Mouse (Mus musculus) stomach, postnatal 0 days (tissue): Measurements from ENCODE around the gene Tcf15. TPM values are rescaled to one million over a fixed set of nuclear protein-coding genes. Genes with fewer than 3 reads are reported as not detected.

Experiments used
- ATAC-seq: fragments of 200-750 bp; cut with Nextera tagmentation; 2 replicates; pipeline ENCODE4 v1.8.0; 2017; ENCODE audit not compliant: low FRiP score, low TSS enrichment
- DNase-seq: peaks from one replicate; pipeline ENCODE4 v3.0.0-alpha.2; 2016; ENCODE audit warnings: low spot score
- H3K27ac ChIP-seq: fragments of 300-500 bp; sonication (generic); replicated peaks from 2 replicates; pipeline ENCODE4 v1.5.1; 2014; ENCODE audit warnings: mild to moderate bottlenecking, control low read depth
- H3K27me3 ChIP-seq: fragments of 300-500 bp; sonication (generic); 2 replicates; pipeline ENCODE4 v1.6.1; 2014; ENCODE audit warnings: low read length; ENCODE audit not compliant: control insufficient read depth, insufficient read depth
- H3K36me3 ChIP-seq: fragments of 300-500 bp; sonication (generic); 2 replicates; pipeline ENCODE4 v1.6.1; 2014; ENCODE audit warnings: low read length, mixed read lengths; ENCODE audit not compliant: control insufficient read depth, insufficient read depth
- H3K4me1 ChIP-seq: fragments of 300-500 bp; sonication (generic); replicated peaks from 2 replicates; pipeline ENCODE4 v1.6.1; 2014; ENCODE audit warnings: antibody characterized with exemption; ENCODE audit not compliant: control insufficient read depth, insufficient read depth
- H3K4me2 ChIP-seq: fragments of 300-500 bp; sonication (generic); replicated peaks from 2 replicates; pipeline ENCODE4 v1.6.1; 2014; ENCODE audit warnings: low read depth, mild to moderate bottlenecking, control low read depth, moderate library complexity
- H3K4me3 ChIP-seq: fragments of 300-500 bp; sonication (generic); 2 replicates; pipeline ENCODE4 v1.5.1; 2014; ENCODE audit warnings: low read depth, low read length, control low read depth
- H3K9ac ChIP-seq: fragments of 300-500 bp; sonication (generic); 2 replicates; pipeline ENCODE4 v1.6.1; 2014; ENCODE audit warnings: mild to moderate bottlenecking, low read length, control low read depth, mixed read lengths
- H3K9me3 ChIP-seq: fragments of 300-500 bp; sonication (generic); 2 replicates; pipeline ENCODE4 v1.6.1; 2016; ENCODE audit warnings: low read length; ENCODE audit not compliant: control insufficient read depth
- CTCF ChIP-seq: IDR thresholded peaks from 2 replicates; pipeline ENCODE4 v1.5.1; 2016; ENCODE audit warnings: antibody characterized with exemption, low read depth, mild to moderate bottlenecking, moderate library complexity
- EP300 ChIP-seq: optimal IDR thresholded peaks from 2 replicates; pipeline ENCODE3; 2016; ENCODE audit warnings: antibody characterized with exemption
- WGBS: fragments of 180-500 bp; shearing (Covaris S2); extraction: QIAGEN DNeasy Blood & Tissue Kit; methylation state at CpG from one replicate; pipeline ENCODE4 v1.1.7; 2014; 5-methylcytosine and 5-hydroxymethylcytosine counted together
- polyA plus RNA-seq: library from polyadenylated mRNA; unstranded; fragments of >200 nt; fragmentation: Nextera tagmentation; extraction: Ambion mirVana; gene quantifications from 2 replicates; pipeline ENCODE4 v1.2.1, GENCODE M21; 2015

Gene Tcf15
- polyA plus RNA-seq, 1 experiment from 2014 or later, result 2.5 TPM

DNA sequence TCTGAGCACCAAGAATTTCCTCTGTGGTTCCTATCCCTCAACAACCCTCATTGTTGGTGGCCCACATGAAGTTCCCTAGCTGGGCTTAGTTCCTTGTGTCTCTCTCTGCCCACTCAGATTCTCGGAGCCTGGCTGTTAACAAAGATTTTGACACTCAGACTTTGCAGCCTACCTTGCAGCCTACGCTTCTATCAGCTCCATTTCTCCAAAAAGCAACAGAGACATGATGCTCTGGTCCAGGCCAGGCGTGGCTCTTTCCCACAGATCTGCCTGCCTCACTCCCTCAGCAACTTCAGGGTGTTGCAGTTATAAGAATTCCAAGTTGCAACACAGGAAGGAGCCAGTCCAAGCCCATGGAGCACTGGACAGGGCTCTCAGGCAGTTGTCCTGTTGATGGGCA is 13.6 kb upstream of the Tcf15 start:
- no peak for ATAC-seq
- Histone ChIP-seq H3K27me3 (no peaks in the 10 kb centered on the region), H3K9ac (no peak overlapping the region), H3K4me3 (no peak overlapping the region), H3K27ac (no peak overlapping the region), H3K9me3 (no peaks in the 10 kb centered on the region), H3K36me3 (no peaks in the 10 kb centered on the region), H3K4me1 (no peaks in the 10 kb centered on the region), H3K4me2 (no peak overlapping the region)
- TF ChIP-seq EP300 (no peak), CTCF (no peak)
- no peak for DNase-seq
- 82% methylated on average over 3 of the region's 3 CpGs for WGBS

DNA sequence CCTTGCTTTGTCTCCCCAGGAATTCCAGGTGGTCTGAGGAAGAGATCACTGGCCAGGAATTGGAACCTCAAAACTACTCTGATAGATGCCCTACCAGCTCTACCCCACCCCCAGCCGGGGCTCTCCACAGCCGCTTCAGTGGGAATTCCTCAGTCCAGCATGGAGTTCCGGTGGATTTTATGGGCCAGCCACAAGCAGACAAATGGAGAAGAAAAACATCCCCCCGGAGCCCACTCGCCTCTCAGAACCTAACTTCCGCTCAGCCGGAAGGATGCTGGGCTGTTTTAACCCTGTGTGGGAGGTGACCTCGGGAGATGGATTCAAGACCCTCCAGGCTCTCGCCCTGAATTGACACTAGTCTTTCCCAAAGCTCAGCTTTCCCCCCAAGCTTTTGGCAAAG is 11.3 kb upstream of the Tcf15 start:
- Histone ChIP-seq H3K4me1 (no peaks in the 10 kb centered on the region), H3K9ac (no peak overlapping the region), H3K27ac (no peak overlapping the region), H3K36me3 (no peaks in the 10 kb centered on the region), H3K27me3 (no peaks in the 10 kb centered on the region), H3K4me3 (no peak overlapping the region), H3K4me2 (no peak overlapping the region), H3K9me3 (no peaks in the 10 kb centered on the region)
- WGBS, result 50% methylated on average over 9 of the region's 9 CpGs
- TF ChIP-seq EP300 (no peak), CTCF (no peak)
- no peak for DNase-seq
- ATAC-seq, result no peak

DNA sequence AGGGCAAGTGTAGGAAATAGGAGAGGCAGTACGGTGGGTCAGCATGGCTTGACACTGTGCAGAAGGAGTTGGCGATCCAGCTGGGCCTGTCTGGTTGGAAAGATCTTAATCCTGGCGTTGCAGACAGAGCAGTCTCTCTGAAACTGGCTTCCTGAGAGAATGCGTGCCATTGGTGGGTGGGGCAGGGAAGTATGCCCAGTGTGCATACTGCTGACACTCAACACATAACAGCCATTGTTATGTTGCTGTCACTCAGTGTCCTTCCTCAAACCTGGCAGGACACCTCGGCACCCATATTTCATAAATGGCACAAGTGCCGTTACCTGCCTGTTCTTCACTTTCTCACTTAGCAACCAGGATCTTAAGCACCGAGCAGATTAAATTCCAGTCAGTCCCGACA is 10.7 kb upstream of the Tcf15 start:
- H3K4me1 ChIP-seq, result no peaks in the 10 kb centered on the region
- no peak for DNase-seq
- no peak overlapping the region for H3K4me2 ChIP-seq
- H3K9me3 ChIP-seq, result no peaks in the 10 kb centered on the region
- no peak overlapping the region for H3K9ac ChIP-seq
- no peak overlapping the region for H3K4me3 ChIP-seq
- no peak overlapping the region for H3K27ac ChIP-seq
- ATAC-seq, result no peak
- 30% methylated on average over 8 of the region's 8 CpGs for WGBS
- H3K27me3 ChIP-seq, result no peaks in the 10 kb centered on the region
- TF ChIP-seq CTCF (no peak), EP300 (no peak)
- no peaks in the 10 kb centered on the region for H3K36me3 ChIP-seq

DNA sequence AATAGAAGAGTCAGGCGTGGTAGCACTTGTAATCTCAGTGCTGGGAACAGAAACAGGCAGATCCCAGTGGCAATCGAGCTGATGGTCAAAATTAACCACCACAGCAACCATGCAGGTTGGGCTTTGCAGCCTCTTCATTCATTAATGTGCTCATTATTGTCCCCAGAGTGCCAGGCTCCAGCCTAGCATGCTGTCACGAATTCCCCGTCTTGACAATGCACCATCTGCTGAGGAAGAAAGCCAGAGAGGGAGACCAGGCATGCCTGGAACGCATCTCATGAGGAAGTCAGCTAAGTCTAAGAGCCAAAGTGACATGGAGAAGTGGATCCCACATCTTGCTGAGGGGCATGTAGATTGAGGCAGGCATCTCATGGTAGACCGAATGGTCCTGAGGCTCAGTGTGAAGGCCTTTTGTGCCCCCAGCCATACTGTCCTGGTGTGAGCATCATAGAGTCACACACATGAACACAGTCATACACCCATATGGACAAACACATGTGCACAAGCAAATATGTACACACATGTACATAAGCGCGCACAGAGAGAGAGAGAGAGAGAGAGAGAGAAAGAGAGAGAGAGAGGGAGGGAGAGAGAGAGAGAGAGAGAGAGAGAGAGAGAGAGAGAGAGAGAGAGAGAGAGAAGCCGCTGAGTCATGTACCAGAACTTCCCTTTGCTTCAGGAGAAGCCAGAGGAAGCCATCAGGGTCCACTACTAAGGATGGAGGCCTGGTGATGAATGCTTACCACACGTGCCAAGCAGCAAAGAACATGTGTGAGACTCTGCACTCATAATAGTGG is 4.0 kb upstream of the Tcf15 start:
- H3K27me3 ChIP-seq, result peaks cover 9% of the 10 kb centered on the region; the same call in 1 of the 2 replicates
- H3K4me2 ChIP-seq, result no peak overlapping the region
- no peaks in the 10 kb centered on the region for H3K9me3 ChIP-seq
- H3K4me1 ChIP-seq, result 0 out of 2 replicates have a peak, but pooled peaks cover 2% of the 10 kb centered on the region
- ATAC-seq, result no peak
- no peak overlapping the region for H3K9ac ChIP-seq
- no peak overlapping the region for H3K27ac ChIP-seq
- TF ChIP-seq CTCF, result no peak
- TF ChIP-seq EP300, result no peak
- H3K4me3 ChIP-seq, result no peak overlapping the region
- WGBS, result 76% methylated on average over 10 of the region's 10 CpGs
- DNase-seq, result no peak
- H3K36me3 ChIP-seq, result no peaks in the 10 kb centered on the region

DNA sequence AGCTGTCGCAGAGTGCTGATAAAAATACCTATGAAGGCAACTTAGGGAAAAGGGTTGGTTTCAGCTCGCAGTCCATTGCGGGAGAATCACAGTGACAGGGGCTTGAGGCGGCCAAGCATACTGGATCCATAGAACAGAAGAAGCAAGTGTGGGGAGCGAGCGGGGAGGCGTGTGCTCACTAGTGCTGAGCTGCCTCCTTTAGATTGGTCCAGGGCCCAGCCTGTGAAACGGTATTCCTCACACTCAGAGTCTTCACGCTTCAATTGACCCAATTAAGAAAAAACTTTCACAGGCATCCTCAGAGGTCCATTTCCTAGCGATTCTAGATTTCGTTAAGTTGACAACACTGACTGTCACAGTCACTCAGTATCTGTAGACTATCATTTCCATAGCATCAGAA is 2.4 kb upstream of the Tcf15 start:
- H3K4me3 ChIP-seq, result no peak overlapping the region
- no peak overlapping the region for H3K27ac ChIP-seq
- H3K9me3 ChIP-seq, result no peaks in the 10 kb centered on the region
- ATAC-seq (no peak), DNase-seq (no peak)
- peaks cover 12% of the 10 kb centered on the region; the same call in 1 of the 2 replicates for H3K27me3 ChIP-seq
- no peak overlapping the region for H3K4me2 ChIP-seq
- TF ChIP-seq CTCF, result no peak
- TF ChIP-seq EP300, result no peak
- H3K4me1 ChIP-seq, result 0 out of 2 replicates have a peak, but pooled peaks cover 2% of the 10 kb centered on the region
- no peaks in the 10 kb centered on the region for H3K36me3 ChIP-seq
- WGBS, result 60% methylated on average over 11 of the region's 11 CpGs
- H3K9ac ChIP-seq, result no peak overlapping the region

DNA sequence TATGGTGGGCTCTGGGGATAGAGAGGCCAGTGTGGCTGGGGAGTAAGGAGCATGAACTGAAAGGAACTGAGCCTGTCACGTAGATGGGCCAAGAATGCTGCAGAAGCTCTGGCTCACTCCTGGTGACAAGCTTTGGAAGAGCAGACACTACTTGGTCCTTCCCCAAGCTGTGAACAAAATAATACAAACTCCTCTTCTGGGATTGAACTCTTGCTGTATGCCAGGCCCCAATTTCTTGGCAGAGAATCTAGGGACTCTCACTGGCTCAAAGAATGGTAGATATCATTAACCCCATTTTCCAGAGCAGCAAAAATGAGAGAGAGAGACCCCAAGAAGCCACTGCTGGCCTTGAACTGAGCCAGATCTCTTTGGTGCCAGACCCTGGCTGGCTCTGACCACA is 1.9 kb upstream of the Tcf15 start:
- Histone ChIP-seq H3K4me3 (peak overlapping the region; percentile 40), H3K4me1 (0 out of 2 replicates have a peak, but pooled peaks cover 2% of the 10 kb centered on the region), H3K9ac (no peak overlapping the region), H3K27me3 (peaks cover 12% of the 10 kb centered on the region; the same call in 1 of the 2 replicates), H3K36me3 (no peaks in the 10 kb centered on the region), H3K27ac (no peak overlapping the region), H3K4me2 (peak overlapping the region; percentile 53), H3K9me3 (no peaks in the 10 kb centered on the region)
- DNase-seq, result no peak
- no peak for ATAC-seq
- no peak for TF ChIP-seq EP300
- no peak for TF ChIP-seq CTCF
- WGBS, result 33% methylated on average over 1 of the region's 1 CpGs
